Mouse (Mus musculus): ENCODE data around the gene Cd180. TPM values are rescaled to one million over a fixed set of nuclear protein-coding genes. Genes with fewer than 3 reads are reported as not detected.

Cd180 gene
- polyA plus RNA-seq, 1 experiment from 2014 or later, result 0.59 TPM

- no peak overlapping the region for H3K4me3 ChIP-seq (ENCODE audit: low read depth, low read length)
- no peaks in the 10 kb centered on the region for H3K9me3 ChIP-seq (ENCODE audit: control insufficient read depth, low read depth, low read length)
- H3K27me3 ChIP-seq (ENCODE audit: control insufficient read depth, insufficient read depth, low read length), result no peaks in the 10 kb centered on the region
- no peak overlapping the region for H3K4me2 ChIP-seq (replicated peaks; ENCODE audit: low read depth, low read length)
- WGBS, result 75% methylated on average over 19 of the region's 19 CpGs
- no peak overlapping the region for H3K9ac ChIP-seq (replicated peaks; ENCODE audit: low read depth, low read length)
- no peak overlapping the region for H3K27ac ChIP-seq (ENCODE audit: low read length)
- H3K4me1 ChIP-seq (ENCODE audit: control insufficient read depth, insufficient read depth, low read length), result no peaks in the 10 kb centered on the region
- H3K36me3 ChIP-seq (ENCODE audit: control insufficient read depth, insufficient read depth, low read length), result peaks cover 25% of the 10 kb centered on the region
- ATAC-seq (ENCODE audit: insufficient number of reproducible peaks, insufficient read depth, low FRiP score, low read depth), result no peak
Observed at GRCm38 (mm10) chr13:102753714-102754556, 60.6 kb downstream of the Cd180 start.

- no peak overlapping the region for H3K9ac ChIP-seq (replicated peaks; ENCODE audit: low read depth, low read length)
- H3K27ac ChIP-seq (ENCODE audit: low read length), result no peak overlapping the region
- H3K4me1 ChIP-seq (ENCODE audit: control insufficient read depth, insufficient read depth, low read length), result no peaks in the 10 kb centered on the region
- H3K27me3 ChIP-seq (ENCODE audit: control insufficient read depth, insufficient read depth, low read length), result no peaks in the 10 kb centered on the region
- no peak overlapping the region for H3K4me2 ChIP-seq (replicated peaks; ENCODE audit: low read depth, low read length)
- no peaks in the 10 kb centered on the region for H3K9me3 ChIP-seq (ENCODE audit: control insufficient read depth, low read depth, low read length)
- no peak overlapping the region for H3K4me3 ChIP-seq (ENCODE audit: low read depth, low read length)
- 93% methylated on average over 8 of the region's 8 CpGs for WGBS
- peaks cover 25% of the 10 kb centered on the region for H3K36me3 ChIP-seq (ENCODE audit: control insufficient read depth, insufficient read depth, low read length)
- ATAC-seq (ENCODE audit: insufficient number of reproducible peaks, insufficient read depth, low FRiP score, low read depth), result no peak
Observed at GRCm38 (mm10) chr13:102755124-102755523, 61.8 kb downstream of the Cd180 start.

- no peak overlapping the region for H3K27ac ChIP-seq (ENCODE audit: low read length)
- no peak overlapping the region for H3K4me3 ChIP-seq (ENCODE audit: low read depth, low read length)
- H3K36me3 ChIP-seq (ENCODE audit: control insufficient read depth, insufficient read depth, low read length), result peaks cover 28% of the 10 kb centered on the region
- no peak overlapping the region for H3K4me2 ChIP-seq (replicated peaks; ENCODE audit: low read depth, low read length)
- no peaks in the 10 kb centered on the region for H3K27me3 ChIP-seq (ENCODE audit: control insufficient read depth, insufficient read depth, low read length)
- WGBS, result 84% methylated on average over 8 of the region's 8 CpGs
- H3K9ac ChIP-seq (replicated peaks; ENCODE audit: low read depth, low read length), result no peak overlapping the region
- no peaks in the 10 kb centered on the region for H3K9me3 ChIP-seq (ENCODE audit: control insufficient read depth, low read depth, low read length)
- H3K4me1 ChIP-seq (ENCODE audit: control insufficient read depth, insufficient read depth, low read length), result no peaks in the 10 kb centered on the region
- ATAC-seq (ENCODE audit: insufficient number of reproducible peaks, insufficient read depth, low FRiP score, low read depth), result no peak
Observed at GRCm38 (mm10) chr13:102756071-102756470, 62.7 kb downstream of the Cd180 start.

GRCm38 (mm10) chr13:102758021-102758420 is 64.7 kb downstream of the Cd180 start:
- 97% methylated on average over 6 of the region's 6 CpGs for WGBS
- H3K4me2 ChIP-seq (replicated peaks; ENCODE audit: low read depth, low read length), result no peak overlapping the region
- no peak overlapping the region for H3K9ac ChIP-seq (replicated peaks; ENCODE audit: low read depth, low read length)
- no peak overlapping the region for H3K27ac ChIP-seq (ENCODE audit: low read length)
- H3K36me3 ChIP-seq (ENCODE audit: control insufficient read depth, insufficient read depth, low read length), result peaks cover 26% of the 10 kb centered on the region
- no peaks in the 10 kb centered on the region for H3K9me3 ChIP-seq (ENCODE audit: control insufficient read depth, low read depth, low read length)
- ATAC-seq (ENCODE audit: insufficient number of reproducible peaks, insufficient read depth, low FRiP score, low read depth), result no peak
- H3K4me3 ChIP-seq (ENCODE audit: low read depth, low read length), result no peak overlapping the region
- no peaks in the 10 kb centered on the region for H3K4me1 ChIP-seq (ENCODE audit: control insufficient read depth, insufficient read depth, low read length)
- H3K27me3 ChIP-seq (ENCODE audit: control insufficient read depth, insufficient read depth, low read length), result no peaks in the 10 kb centered on the region

- Histone ChIP-seq H3K27ac (ENCODE audit: low read length) (no peak overlapping the region), H3K36me3 (ENCODE audit: control insufficient read depth, insufficient read depth, low read length) (peaks cover 38% of the 10 kb centered on the region), H3K4me1 (ENCODE audit: control insufficient read depth, insufficient read depth, low read length) (no peaks in the 10 kb centered on the region), H3K9ac (replicated peaks; ENCODE audit: low read depth, low read length) (no peak overlapping the region), H3K4me2 (replicated peaks; ENCODE audit: low read depth, low read length) (no peak overlapping the region), H3K4me3 (ENCODE audit: low read depth, low read length) (no peak overlapping the region), H3K27me3 (ENCODE audit: control insufficient read depth, insufficient read depth, low read length) (no peaks in the 10 kb centered on the region), H3K9me3 (ENCODE audit: control insufficient read depth, low read depth, low read length) (no peaks in the 10 kb centered on the region)
- 77% methylated on average over 9 of the region's 9 CpGs for WGBS
- no peak for ATAC-seq (ENCODE audit: insufficient number of reproducible peaks, insufficient read depth, low FRiP score, low read depth)
Observed at GRCm38 (mm10) chr13:102761410-102761809, 68.1 kb downstream of the Cd180 start.

- H3K27me3 ChIP-seq (ENCODE audit: control insufficient read depth, insufficient read depth, low read length), result no peaks in the 10 kb centered on the region
Observed at GRCm38 (mm10) chr13:102762203-102762602, 68.8 kb downstream of the Cd180 start.

GRCm38 (mm10) chr13:102764218-102764617 is 70.9 kb downstream of the Cd180 start:
- no peaks in the 10 kb centered on the region for H3K4me1 ChIP-seq (ENCODE audit: control insufficient read depth, insufficient read depth, low read length)
- no peaks in the 10 kb centered on the region for H3K9me3 ChIP-seq (ENCODE audit: control insufficient read depth, low read depth, low read length)
- H3K36me3 ChIP-seq (ENCODE audit: control insufficient read depth, insufficient read depth, low read length), result peaks cover 22% of the 10 kb centered on the region; the same call in 1 of the 2 replicates
- no peak for ATAC-seq (ENCODE audit: insufficient number of reproducible peaks, insufficient read depth, low FRiP score, low read depth)
- H3K27me3 ChIP-seq (ENCODE audit: control insufficient read depth, insufficient read depth, low read length), result no peaks in the 10 kb centered on the region
- no peak overlapping the region for H3K4me2 ChIP-seq (replicated peaks; ENCODE audit: low read depth, low read length)
- 86% methylated on average over 1 of the region's 1 CpGs for WGBS
- no peak overlapping the region for H3K4me3 ChIP-seq (ENCODE audit: low read depth, low read length)
- no peak overlapping the region for H3K9ac ChIP-seq (replicated peaks; ENCODE audit: low read depth, low read length)
- H3K27ac ChIP-seq (ENCODE audit: low read length), result no peak overlapping the region

More at GRCm38 (mm10) chr13:102762203-102762602, 68.8 kb downstream of the Cd180 start:
- 90% methylated on average over 10 of the region's 10 CpGs for WGBS
- Histone ChIP-seq H3K36me3 (ENCODE audit: control insufficient read depth, insufficient read depth, low read length) (peaks cover 38% of the 10 kb centered on the region), H3K4me2 (replicated peaks; ENCODE audit: low read depth, low read length) (no peak overlapping the region), H3K27ac (ENCODE audit: low read length) (no peak overlapping the region), H3K4me1 (ENCODE audit: control insufficient read depth, insufficient read depth, low read length) (no peaks in the 10 kb centered on the region), H3K9ac (replicated peaks; ENCODE audit: low read depth, low read length) (no peak overlapping the region), H3K9me3 (ENCODE audit: control insufficient read depth, low read depth, low read length) (no peaks in the 10 kb centered on the region), H3K4me3 (ENCODE audit: low read depth, low read length) (no peak overlapping the region)
- no peak for ATAC-seq (ENCODE audit: insufficient number of reproducible peaks, insufficient read depth, low FRiP score, low read depth)

GRCm38 (mm10) chr13:102765216-102765615 is 71.9 kb downstream of the Cd180 start:
- 89% methylated on average over 11 of the region's 11 CpGs for WGBS
- H3K4me1 ChIP-seq (ENCODE audit: control insufficient read depth, insufficient read depth, low read length), result no peaks in the 10 kb centered on the region
- no peak overlapping the region for H3K9ac ChIP-seq (replicated peaks; ENCODE audit: low read depth, low read length)
- no peak overlapping the region for H3K4me2 ChIP-seq (replicated peaks; ENCODE audit: low read depth, low read length)
- H3K4me3 ChIP-seq (ENCODE audit: low read depth, low read length), result no peak overlapping the region
- no peak overlapping the region for H3K27ac ChIP-seq (ENCODE audit: low read length)
- H3K36me3 ChIP-seq (ENCODE audit: control insufficient read depth, insufficient read depth, low read length), result peaks cover 19% of the 10 kb centered on the region; the same call in 1 of the 2 replicates
- H3K27me3 ChIP-seq (ENCODE audit: control insufficient read depth, insufficient read depth, low read length), result no peaks in the 10 kb centered on the region
- H3K9me3 ChIP-seq (ENCODE audit: control insufficient read depth, low read depth, low read length), result no peaks in the 10 kb centered on the region
- ATAC-seq (ENCODE audit: insufficient number of reproducible peaks, insufficient read depth, low FRiP score, low read depth), result no peak
